Mouse (Mus musculus): ENCODE data around the gene Gm614.

Gm614 gene

GRCm38 (mm10) chrX:101263892-101264291 lies at the start of gene Gm614:
Gm614 (minus strand) TSS chrX:101263992.
- no peak for DNase-seq (ENCODE audit: low spot score in 2 of 2)

- no peak for DNase-seq (ENCODE audit: low spot score in 2 of 2)
Measured at GRCm38 (mm10) chrX:101309299-101309698, 45.5 kb upstream of the Gm614 start.

GRCm38 (mm10) chrX:101304646-101305045 lies 40.9 kb upstream of the Gm614 start:
- DNase-seq (ENCODE audit: low spot score in 2 of 2) = no peak

GRCm38 (mm10) chrX:101301654-101302053 lies 37.9 kb upstream of the Gm614 start:
- no peak for DNase-seq (ENCODE audit: low spot score in 2 of 2)

GRCm38 (mm10) chrX:101300427-101301030 lies 36.7 kb upstream of the Gm614 start:
- DNase-seq (ENCODE audit: low spot score in 2 of 2) = no peak

GRCm38 (mm10) chrX:101299473-101300426 lies 36.0 kb upstream of the Gm614 start:
- DNase-seq (ENCODE audit: low spot score in 2 of 2) = no peak

GRCm38 (mm10) chrX:101299055-101299454 lies 35.3 kb upstream of the Gm614 start, which contains the start of gene Nlgn3:
Nlgn3 (plus strand) TSS chrX:101299168.
- no peak for DNase-seq (ENCODE audit: low spot score in 2 of 2)

GRCm38 (mm10) chrX:101290111-101290510 lies 26.3 kb upstream of the Gm614 start:
- DNase-seq (ENCODE audit: low spot score in 2 of 2) = no peak

- DNase-seq (ENCODE audit: low spot score in 2 of 2) = no peak
Measured at GRCm38 (mm10) chrX:101289037-101289436, 25.2 kb upstream of the Gm614 start.

- DNase-seq (ENCODE audit: low spot score in 2 of 2) = no peak
Measured at GRCm38 (mm10) chrX:101288432-101288831, 24.6 kb upstream of the Gm614 start.

- no peak for DNase-seq (ENCODE audit: low spot score in 2 of 2)
Measured at GRCm38 (mm10) chrX:101287543-101287942, 23.8 kb upstream of the Gm614 start.

- DNase-seq (ENCODE audit: low spot score in 2 of 2) = no peak
Measured at GRCm38 (mm10) chrX:101285953-101286670, 22.3 kb upstream of the Gm614 start.

GRCm38 (mm10) chrX:101285534-101285933 lies 21.7 kb upstream of the Gm614 start:
- peak; percentile 7 to 42 for DNase-seq (ENCODE audit: low spot score in 2 of 2)

GRCm38 (mm10) chrX:101282813-101283212 lies 19.0 kb upstream of the Gm614 start:
- DNase-seq (ENCODE audit: low spot score in 2 of 2) = no peak

GRCm38 (mm10) chrX:101273875-101274738 lies 10.3 kb upstream of the Gm614 start, which contains the start of gene Med12:
Med12 (plus strand) TSS chrX:101274030.
- DNase-seq (ENCODE audit: low spot score in 2 of 2) = peak; percentile 81 to 90

- DNase-seq (ENCODE audit: low spot score in 2 of 2) = no peak
Measured at GRCm38 (mm10) chrX:101273410-101273809, 9.6 kb upstream of the Gm614 start.

- DNase-seq (ENCODE audit: low spot score in 2 of 2) = no peak
Measured at GRCm38 (mm10) chrX:101268755-101269124, 4.9 kb upstream of the Gm614 start, which contains the start of gene Gm20489. Gm20489 (minus strand) TSS chrX:101269023.

GRCm38 (mm10) chrX:101268025-101268754 lies 4.4 kb upstream of the Gm614 start, which contains the start of gene Il2rg:
Il2rg (minus strand) TSS chrX:101268255.
- no peak for DNase-seq (ENCODE audit: low spot score in 2 of 2)

GRCm38 (mm10) chrX:101266631-101267030 lies 2.8 kb upstream of the Gm614 start:
- DNase-seq (ENCODE audit: low spot score in 2 of 2) = no peak

Data from urinary bladder, postnatal 36 days (tissue).